ENCODE assay signal across 21 mouse cellular contexts in the genomic region with DNA sequence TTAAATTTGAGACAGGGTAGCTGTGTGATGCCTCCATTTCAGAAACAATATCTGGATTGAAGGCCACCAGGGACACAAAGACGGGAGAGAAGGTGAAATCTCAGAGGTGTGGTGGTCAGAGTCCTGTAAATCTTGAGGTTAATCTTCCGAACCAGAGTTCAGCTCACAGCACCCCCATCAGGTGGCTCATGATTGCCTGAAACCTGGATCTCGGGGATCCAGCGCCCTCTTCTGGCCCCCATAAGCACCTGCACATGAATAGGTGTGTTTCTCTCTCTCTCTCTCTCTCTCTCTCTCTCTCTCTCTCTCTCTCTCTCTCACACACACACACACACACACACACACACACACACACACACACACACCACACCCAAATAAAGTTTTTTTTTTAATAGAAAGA.
A peak's percentile ranks its signal among the peaks of the same experiment; 100 is the strongest.
DNase-seq lines count a peak whose midpoint lies in the region; ATAC-seq and TF ChIP-seq lines count a peak whose summit lies in the region.
"Had no signal": no experiment of that assay in that cellular context is flagged by ENCODE, and none has a peak within 500 bp of the region (broad histone marks: within the 10 kb centered on the region; RNA-seq: fewer than 3 reads in every experiment).

No protein-coding gene starts in this region.

- no peaks in the 10 kb centered on the region for H3K9me3 ChIP-seq in liver, embryonic 14.5 days (ENCODE audit: control insufficient read depth, low read length)
- H3K9me3 ChIP-seq in liver, postnatal 0 days (ENCODE audit: low read length) = no peaks in the 10 kb centered on the region; the same call in 1 of the 2 replicates
- H3K9me3 ChIP-seq in ES-Bruce4 (replicated peaks; ENCODE audit: control insufficient read depth, insufficient read depth, low read length, poor library complexity, severe bottlenecking) (no peaks in the 10 kb centered on the region), MEL (replicated peaks; ENCODE audit: insufficient read depth, low read length) (no peaks in the 10 kb centered on the region)
- H3K9me3 ChIP-seq in stomach, postnatal 0 days (ENCODE audit: control insufficient read depth, low read length) = no peaks in the 10 kb centered on the region
- H3K9me3 ChIP-seq: embryonic facial prominence, embryonic 15.5 days; forebrain, embryonic 10.5 days; forebrain, embryonic 15.5 days; heart, embryonic 12.5 days; hindbrain, embryonic 10.5 days; intestine, embryonic 15.5 days had no signal

- ATAC-seq in liver, embryonic 14.5 days (ENCODE audit: insufficient read depth) = no peak
- no peak for ATAC-seq in liver, postnatal 0 days
- no peak for ATAC-seq in stomach, postnatal 0 days (ENCODE audit: low FRiP score, low TSS enrichment)
- ATAC-seq: forebrain, embryonic 15.5 days; intestine, embryonic 15.5 days had no signal

- WGBS in liver, embryonic 14.5 days (ENCODE audit: insufficient replicate concordance) = 59% methylated on average over 4 of the region's 4 CpGs
- WGBS in liver, postnatal 0 days (ENCODE audit: insufficient replicate concordance) = 61% methylated on average over 4 of the region's 4 CpGs
- WGBS in stomach, postnatal 0 days = 80% methylated on average over 4 of the region's 4 CpGs

- H3K9ac ChIP-seq in liver, embryonic 14.5 days (replicated peaks) = no peak overlapping the region
- H3K9ac ChIP-seq in liver, postnatal 0 days (replicated peaks) = no peak overlapping the region
- no peak overlapping the region for H3K9ac ChIP-seq in ES-Bruce4 (ENCODE audit: low read depth, poor library complexity, severe bottlenecking)
- H3K9ac ChIP-seq in MEL (ENCODE audit: control insufficient read depth, low read depth, low read length, poor library complexity, severe bottlenecking) = no peak overlapping the region
- H3K9ac ChIP-seq in stomach, postnatal 0 days (ENCODE audit: low read length) = no peak overlapping the region
- H3K9ac ChIP-seq: embryonic facial prominence, embryonic 15.5 days; forebrain, embryonic 15.5 days; heart, embryonic 12.5 days; hindbrain, embryonic 14.5 days; intestine, embryonic 15.5 days had no signal

- no peaks in the 10 kb centered on the region for H3K27me3 ChIP-seq in liver, embryonic 14.5 days (ENCODE audit: control insufficient read depth, insufficient read depth, low read length)
- H3K27me3 ChIP-seq in liver, postnatal 0 days (ENCODE audit: insufficient read depth, low read length) = no peaks in the 10 kb centered on the region
- no peaks in the 10 kb centered on the region for H3K27me3 ChIP-seq in ES-Bruce4 (ENCODE audit: control insufficient read depth, insufficient read depth, low read length, poor library complexity, severe bottlenecking)
- peaks cover 0 to 1% of the 10 kb centered on the region in 2 experiments; a peak in 1 of 4 replicates for H3K27me3 ChIP-seq in MEL (ENCODE audit: control insufficient read depth in 1 of 2, insufficient read depth in 2 of 2, low read length in 2 of 2)
- no peaks in the 10 kb centered on the region for H3K27me3 ChIP-seq in stomach, postnatal 0 days (ENCODE audit: control insufficient read depth, insufficient read depth, low read length)
- H3K27me3 ChIP-seq: embryonic facial prominence, embryonic 15.5 days; forebrain, embryonic 15.5 days; heart, embryonic 12.5 days; intestine, embryonic 15.5 days had no signal

- no peaks in the 10 kb centered on the region for H3K4me1 ChIP-seq in liver, embryonic 14.5 days (replicated peaks; ENCODE audit: control insufficient read depth in 2 of 2, insufficient read depth in 2 of 2, low read length in 1 of 2)
- H3K4me1 ChIP-seq in liver, postnatal 0 days (ENCODE audit: insufficient read depth) = no peaks in the 10 kb centered on the region
- H3K4me1 ChIP-seq in ES-Bruce4 (ENCODE audit: control insufficient read depth, insufficient read depth, low read length) (no peaks in the 10 kb centered on the region), MEL (ENCODE audit: control insufficient read depth in 1 of 2, insufficient read depth in 2 of 2, low read length in 2 of 2) (no peaks in the 10 kb centered on the region)
- no peaks in the 10 kb centered on the region for H3K4me1 ChIP-seq in stomach, postnatal 0 days (replicated peaks; ENCODE audit: control insufficient read depth, insufficient read depth)
- H3K4me1 ChIP-seq: forebrain, embryonic 10.5 days; forebrain, embryonic 15.5 days; intestine, embryonic 15.5 days had no signal

- no peaks in the 10 kb centered on the region for H3K79me2 ChIP-seq in MEL (ENCODE audit: control insufficient read depth, insufficient read depth, low read length, poor library complexity)

- H3K4me2 ChIP-seq in liver, embryonic 14.5 days (ENCODE audit: low read depth) = no peak overlapping the region
- H3K4me2 ChIP-seq in liver, postnatal 0 days (ENCODE audit: low read depth, low read length) = no peak overlapping the region
- no peak overlapping the region for H3K4me2 ChIP-seq in stomach, postnatal 0 days (replicated peaks; ENCODE audit: low read depth)
- H3K4me2 ChIP-seq: embryonic facial prominence, embryonic 15.5 days; forebrain, embryonic 15.5 days; heart, embryonic 12.5 days; hindbrain, embryonic 14.5 days; intestine, embryonic 15.5 days had no signal

- H3K4me3 ChIP-seq in liver, embryonic 14.5 days (ENCODE audit: insufficient read depth in 1 of 2, low read depth in 2 of 2, low read length in 2 of 2) = no peak overlapping the region
- H3K4me3 ChIP-seq in liver, postnatal 0 days (ENCODE audit: low read depth, low read length) = no peak overlapping the region
- H3K4me3 ChIP-seq in ES-Bruce4 (ENCODE audit: low read depth, low read length) = no peak overlapping the region
- H3K4me3 ChIP-seq in MEL (ENCODE audit: control insufficient read depth in 1 of 2, insufficient read depth in 1 of 2, low read depth in 2 of 2, low read length in 2 of 2) = no peak overlapping the region
- H3K4me3 ChIP-seq in stomach, postnatal 0 days (ENCODE audit: low read depth, low read length) = no peak overlapping the region
- H3K4me3 ChIP-seq: embryonic facial prominence, embryonic 15.5 days; erythroblast, embryonic 14.5 days; forebrain, embryonic 10.5 days; forebrain, embryonic 15.5 days; heart, adult 2 months; heart, embryonic 12.5 days; hindbrain, embryonic 10.5 days; intestine, embryonic 15.5 days had no signal

- TF ChIP-seq EP300 in liver, embryonic 14.5 days (IDR thresholded peaks at IDR 0.05; ENCODE audit: low read depth) = no peak
- TF ChIP-seq EP300 in liver, postnatal 0 days (IDR thresholded peaks at IDR 0.05; ENCODE audit: low read depth) = no peak
- TF ChIP-seq EP300 in ES-Bruce4 (IDR thresholded peaks at IDR 0.05; ENCODE audit: insufficient read depth, low read depth, low read length) (no peak), MEL (IDR thresholded peaks at IDR 0.05; ENCODE audit: low read depth in 1 of 2, low read length in 2 of 2) (no peak)
- no peak for TF ChIP-seq EP300 in stomach, postnatal 0 days (optimal IDR thresholded peaks at IDR 0.05)

- DNase-seq in liver, embryonic 14.5 days (ENCODE audit: low read depth in 3 of 3, low spot score in 3 of 3) = no peak
- no peak for DNase-seq in liver, postnatal 0 days
- DNase-seq in MEL (ENCODE audit: low read depth, low spot score) = no peak
- no peak for DNase-seq in stomach, postnatal 0 days (ENCODE audit: low spot score)
- no peak for DNase-seq in thymus, postnatal 25 days
- no peak for DNase-seq in thymus, postnatal 10 days (ENCODE audit: low spot score in 2 of 2)
- DNase-seq: adrenal gland, adult 2 months; adrenal gland, postnatal 25 days; cerebellum, adult 18-20 months; cerebellum, postnatal 10 days; gastrocnemius, postnatal 36 days; heart, adult 2 months had no signal

- no peak overlapping the region for H3K27ac ChIP-seq in liver, embryonic 14.5 days
- H3K27ac ChIP-seq in liver, postnatal 0 days (ENCODE audit: low read depth) = no peak overlapping the region
- H3K27ac ChIP-seq in ES-Bruce4 (ENCODE audit: insufficient read depth, low read length) (no peak overlapping the region), MEL (ENCODE audit: control insufficient read depth, low read depth, low read length) (no peak overlapping the region)
- H3K27ac ChIP-seq in stomach, postnatal 0 days (replicated peaks) = no peak overlapping the region
- H3K27ac ChIP-seq: forebrain, embryonic 10.5 days; forebrain, embryonic 15.5 days; heart, adult 2 months; hindbrain, embryonic 10.5 days; hindbrain, embryonic 14.5 days; intestine, embryonic 15.5 days had no signal

- H3K36me3 ChIP-seq in liver, embryonic 14.5 days (replicated peaks; ENCODE audit: control insufficient read depth, insufficient read depth, low read depth) = no peaks in the 10 kb centered on the region
- no peaks in the 10 kb centered on the region for H3K36me3 ChIP-seq in liver, postnatal 0 days (replicated peaks; ENCODE audit: insufficient read depth, low read length)
- H3K36me3 ChIP-seq in ES-Bruce4 (ENCODE audit: control insufficient read depth, insufficient read depth, low read length, poor library complexity, severe bottlenecking) = no peaks in the 10 kb centered on the region
- H3K36me3 ChIP-seq in MEL (ENCODE audit: control insufficient read depth in 1 of 2, insufficient read depth in 2 of 2, low read length in 2 of 2) = no peaks in the 10 kb centered on the region
- H3K36me3 ChIP-seq in stomach, postnatal 0 days (ENCODE audit: control insufficient read depth, insufficient read depth, low read length) = no peaks in the 10 kb centered on the region
- H3K36me3 ChIP-seq: embryonic facial prominence, embryonic 15.5 days; forebrain, embryonic 10.5 days; forebrain, embryonic 15.5 days; heart, embryonic 12.5 days; hindbrain, embryonic 10.5 days; intestine, embryonic 15.5 days had no signal

- TF ChIP-seq POLR2A in ES-Bruce4 (IDR thresholded peaks at IDR 0.05; ENCODE audit: insufficient read depth, low read length) = no peak
- TF ChIP-seq POLR2A in MEL (IDR thresholded peaks at IDR 0.05; ENCODE audit: control insufficient read depth in 1 of 2, insufficient read depth in 1 of 2, low read depth in 1 of 2, low read length in 2 of 2, poor library complexity in 1 of 2) = no peak

- peak; percentile 1; the same call in 1 of the 2 replicates for TF ChIP-seq RAD21 in MEL (IDR thresholded peaks at IDR 0.05; ENCODE audit: low read depth, low read length)

- TF ChIP-seq CTCF in liver, embryonic 14.5 days (IDR thresholded peaks at IDR 0.05; ENCODE audit: low read depth) = peak; percentile 19; the same call in 1 of the 2 replicates
- TF ChIP-seq CTCF in liver, postnatal 0 days (IDR thresholded peaks at IDR 0.05; ENCODE audit: low read depth) = no peak
- TF ChIP-seq CTCF in ES-Bruce4 (IDR thresholded peaks at IDR 0.05; ENCODE audit: low read depth, low read length) (peak; percentile 67), MEL (IDR thresholded peaks at IDR 0.05 in 2 of 3, conservative IDR thresholded peaks at IDR 0.05 in 1 of 3; ENCODE audit: control insufficient read depth in 1 of 3, insufficient read depth in 1 of 3, low read depth in 2 of 3, low read length in 3 of 3, poor library complexity in 1 of 3, severe bottlenecking in 1 of 3) (peak; percentile 5 to 42 (median 25); a peak in 4 of 6 replicates)
- TF ChIP-seq CTCF in stomach, postnatal 0 days (IDR thresholded peaks at IDR 0.05; ENCODE audit: low read depth) = 0 out of 2 replicates have a peak, but pooled peaks have one; percentile 19

TF ChIP-seq in MEL, 35 proteins besides CTCF, POLR2A, EP300 and RAD21 (continues in another document):
- TF ChIP-seq USF2 (IDR thresholded peaks at IDR 0.05; ENCODE audit: borderline replicate concordance in 1 of 2, insufficient read depth in 1 of 2, low read depth in 1 of 2, low read length in 2 of 2) = no peak
- TF ChIP-seq RCOR1 (IDR thresholded peaks at IDR 0.05; ENCODE audit: low read depth, low read length) = no peak
- TF ChIP-seq MXI1 (IDR thresholded peaks at IDR 0.05; ENCODE audit: low read depth, low read length) = no peak
